Mouse (Mus musculus): ENCODE results near the gene Gprin2. TPM values are rescaled to one million over a fixed set of nuclear protein-coding genes. Genes with fewer than 3 reads are reported as not detected.

The Gprin2 gene
- polyA plus RNA-seq, 2 experiments, result 0.04 to 0.09 TPM

GRCm38 (mm10) chr14:34193879-34194278 lies 7.6 kb downstream of the Gprin2 start:
- Histone ChIP-seq H3K4me2 (ENCODE audit: low read depth) (no peak overlapping the region), H3K9me3 (ENCODE audit: control insufficient read depth, low read length) (no peaks in the 10 kb centered on the region), H3K27me3 (ENCODE audit: control insufficient read depth, insufficient read depth, low read length) (no peaks in the 10 kb centered on the region), H3K4me3 (ENCODE audit: insufficient read depth in 1 of 2, low read depth in 2 of 2, low read length in 2 of 2) (no peak overlapping the region), H3K27ac (no peak overlapping the region), H3K36me3 (replicated peaks; ENCODE audit: control insufficient read depth, insufficient read depth, low read depth) (no peaks in the 10 kb centered on the region), H3K9ac (replicated peaks) (no peak overlapping the region), H3K4me1 (replicated peaks; ENCODE audit: control insufficient read depth in 2 of 2, insufficient read depth in 2 of 2, low read length in 1 of 2) (peaks cover 4 to 20% of the 10 kb centered on the region in 2 experiments; a peak in 3 of 4 replicates)
- TF ChIP-seq CTCF (IDR thresholded peaks at IDR 0.05; ENCODE audit: low read depth) (no peak), EP300 (IDR thresholded peaks at IDR 0.05; ENCODE audit: low read depth) (no peak)
- DNase-seq (ENCODE audit: low read depth in 3 of 3, low spot score in 3 of 3) (no peak), ATAC-seq (ENCODE audit: insufficient read depth) (no peak)
- WGBS (ENCODE audit: insufficient replicate concordance), result 47% methylated on average over 4 of the region's 4 CpGs

- no peaks in the 10 kb centered on the region for H3K36me3 ChIP-seq (replicated peaks; ENCODE audit: control insufficient read depth, insufficient read depth, low read depth)
- H3K4me2 ChIP-seq (ENCODE audit: low read depth), result peak overlapping the region; percentile 18
- no peak overlapping the region for H3K4me3 ChIP-seq (ENCODE audit: insufficient read depth in 1 of 2, low read depth in 2 of 2, low read length in 2 of 2)
- TF ChIP-seq CTCF (IDR thresholded peaks at IDR 0.05; ENCODE audit: low read depth) (no peak), EP300 (IDR thresholded peaks at IDR 0.05; ENCODE audit: low read depth) (0 out of 2 replicates have a peak, but pooled peaks have one; percentile 10)
- 38% methylated on average over 7 of the region's 7 CpGs for WGBS (ENCODE audit: insufficient replicate concordance)
- no peak overlapping the region for H3K9ac ChIP-seq (replicated peaks)
- H3K27ac ChIP-seq, result peak overlapping the region; percentile 20; the same call in 1 of the 2 replicates
- peaks cover 4 to 20% of the 10 kb centered on the region in 2 experiments; a peak in 3 of 4 replicates for H3K4me1 ChIP-seq (replicated peaks; ENCODE audit: control insufficient read depth in 2 of 2, insufficient read depth in 2 of 2, low read length in 1 of 2)
- H3K9me3 ChIP-seq (ENCODE audit: control insufficient read depth, low read length), result no peaks in the 10 kb centered on the region
- H3K27me3 ChIP-seq (ENCODE audit: control insufficient read depth, insufficient read depth, low read length), result no peaks in the 10 kb centered on the region
- ATAC-seq (ENCODE audit: insufficient read depth) (peak; percentile 87), DNase-seq (ENCODE audit: low read depth in 3 of 3, low spot score in 3 of 3) (peak; percentile 51 to 75 (median 61))
Measured at GRCm38 (mm10) chr14:34190361-34190760, 11.1 kb downstream of the Gprin2 start.

- peak; percentile 86 for TF ChIP-seq CTCF (IDR thresholded peaks at IDR 0.05; ENCODE audit: low read depth)
- TF ChIP-seq EP300 (IDR thresholded peaks at IDR 0.05; ENCODE audit: low read depth), result no peak
- ATAC-seq (ENCODE audit: insufficient read depth) (no peak), DNase-seq (ENCODE audit: low read depth in 3 of 3, low spot score in 3 of 3) (peak; percentile 23 to 40 (median 26))
- Histone ChIP-seq H3K27ac (no peak overlapping the region), H3K27me3 (ENCODE audit: control insufficient read depth, insufficient read depth, low read length) (no peaks in the 10 kb centered on the region), H3K36me3 (replicated peaks; ENCODE audit: control insufficient read depth, insufficient read depth, low read depth) (no peaks in the 10 kb centered on the region), H3K9ac (replicated peaks) (no peak overlapping the region), H3K9me3 (ENCODE audit: control insufficient read depth, low read length) (no peaks in the 10 kb centered on the region), H3K4me2 (ENCODE audit: low read depth) (no peak overlapping the region), H3K4me3 (ENCODE audit: insufficient read depth in 1 of 2, low read depth in 2 of 2, low read length in 2 of 2) (no peak overlapping the region), H3K4me1 (replicated peaks; ENCODE audit: control insufficient read depth in 2 of 2, insufficient read depth in 2 of 2, low read length in 1 of 2) (peaks cover 4 to 20% of the 10 kb centered on the region in 2 experiments; a peak in 3 of 4 replicates)
- WGBS (ENCODE audit: insufficient replicate concordance), result 58% methylated on average over 5 of the region's 5 CpGs
Measured at GRCm38 (mm10) chr14:34188629-34189028, 12.8 kb downstream of the Gprin2 start.

- H3K4me1 ChIP-seq (replicated peaks; ENCODE audit: control insufficient read depth in 2 of 2, insufficient read depth in 2 of 2, low read length in 1 of 2), result no peaks in the 10 kb centered on the region
- H3K9me3 ChIP-seq (ENCODE audit: control insufficient read depth, low read length), result no peaks in the 10 kb centered on the region
- WGBS (ENCODE audit: insufficient replicate concordance), result 68% methylated on average over 1 of the region's 1 CpGs
- DNase-seq (ENCODE audit: low read depth in 3 of 3, low spot score in 3 of 3) (no peak), ATAC-seq (ENCODE audit: insufficient read depth) (no peak)
- no peak overlapping the region for H3K4me2 ChIP-seq (ENCODE audit: low read depth)
- H3K9ac ChIP-seq (replicated peaks), result no peak overlapping the region
- H3K27ac ChIP-seq, result no peak overlapping the region
- H3K27me3 ChIP-seq (ENCODE audit: control insufficient read depth, insufficient read depth, low read length), result no peaks in the 10 kb centered on the region
- no peak overlapping the region for H3K4me3 ChIP-seq (ENCODE audit: insufficient read depth in 1 of 2, low read depth in 2 of 2, low read length in 2 of 2)
- no peak for TF ChIP-seq EP300 (IDR thresholded peaks at IDR 0.05; ENCODE audit: low read depth)
- no peak for TF ChIP-seq CTCF (IDR thresholded peaks at IDR 0.05; ENCODE audit: low read depth)
- H3K36me3 ChIP-seq (replicated peaks; ENCODE audit: control insufficient read depth, insufficient read depth, low read depth), result no peaks in the 10 kb centered on the region
Measured at GRCm38 (mm10) chr14:34183101-34183500, 18.4 kb downstream of the Gprin2 start.

- DNase-seq (ENCODE audit: low read depth in 3 of 3, low spot score in 3 of 3), result no peak
- WGBS (ENCODE audit: insufficient replicate concordance), result 67% methylated on average over 3 of the region's 3 CpGs
- TF ChIP-seq EP300 (IDR thresholded peaks at IDR 0.05; ENCODE audit: low read depth) (no peak), CTCF (IDR thresholded peaks at IDR 0.05; ENCODE audit: low read depth) (no peak)
- H3K27me3 ChIP-seq (ENCODE audit: control insufficient read depth, insufficient read depth, low read length), result no peaks in the 10 kb centered on the region
- no peaks in the 10 kb centered on the region for H3K4me1 ChIP-seq (replicated peaks; ENCODE audit: control insufficient read depth in 2 of 2, insufficient read depth in 2 of 2, low read length in 1 of 2)
- H3K4me3 ChIP-seq (ENCODE audit: insufficient read depth in 1 of 2, low read depth in 2 of 2, low read length in 2 of 2), result no peak overlapping the region
- H3K9ac ChIP-seq (replicated peaks), result no peak overlapping the region
- no peaks in the 10 kb centered on the region for H3K9me3 ChIP-seq (ENCODE audit: control insufficient read depth, low read length)
- H3K27ac ChIP-seq, result no peak overlapping the region
- no peak overlapping the region for H3K4me2 ChIP-seq (ENCODE audit: low read depth)
- no peak for ATAC-seq (ENCODE audit: insufficient read depth)
- no peaks in the 10 kb centered on the region for H3K36me3 ChIP-seq (replicated peaks; ENCODE audit: control insufficient read depth, insufficient read depth, low read depth)
Measured at GRCm38 (mm10) chr14:34179351-34179750, 22.1 kb downstream of the Gprin2 start.

Data from liver, embryonic 14.5 days (tissue).